Mouse (Mus musculus) regulatory T cell (primary cell): ENCODE measurements around the gene Tmcc3.

ENCODE experiments used
- in situ Hi-C: fragments of 300-600 bp; cut with MboI, MseI; formaldehyde crosslinking; loops from one replicate; pipeline ENCODE4 v1.15.1; 2025; ENCODE audit warnings: high pct_unique_total_duplicates

Gene Tmcc3

GRCm38 (mm10) chr10:94625036-94625435 lies 313.3 kb downstream of the Tmcc3 start:
- in situ Hi-C loops: loop anchor here (5.0 kb wide), 1 partner anchor 332 kb away; no protein-coding TSS in a partner anchor

DNA sequence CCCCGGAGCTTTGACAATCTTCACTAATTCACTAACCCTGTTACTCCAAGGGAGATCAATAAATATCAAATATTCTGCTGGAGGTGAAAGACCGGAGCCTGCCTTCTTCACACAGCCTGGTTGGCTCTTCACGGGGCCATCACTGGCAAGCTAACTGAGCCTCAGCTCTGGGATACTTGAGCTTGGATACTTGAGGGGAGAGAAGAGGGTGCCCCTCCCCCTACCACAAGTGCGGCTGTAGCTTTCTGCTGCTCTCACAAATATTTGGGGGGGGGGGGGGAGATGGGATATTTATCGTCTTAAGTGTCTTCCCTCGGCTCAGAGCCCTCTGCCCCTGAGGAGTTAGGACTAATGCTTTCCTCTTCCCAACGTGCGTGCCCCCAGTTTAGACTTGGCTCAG lies 313.9 kb downstream of the Tmcc3 start:
- in situ Hi-C loops: loop anchor here (5.0 kb wide), 1 partner anchor 332 kb away; no protein-coding TSS in a partner anchor

- in situ Hi-C loops: no loop called here
Measured at GRCm38 (mm10) chr10:94630771-94631280, 319.1 kb downstream of the Tmcc3 start.

- in situ Hi-C loops: no loop called here
Measured at GRCm38 (mm10) chr10:94631541-94632113, 319.9 kb downstream of the Tmcc3 start.

DNA sequence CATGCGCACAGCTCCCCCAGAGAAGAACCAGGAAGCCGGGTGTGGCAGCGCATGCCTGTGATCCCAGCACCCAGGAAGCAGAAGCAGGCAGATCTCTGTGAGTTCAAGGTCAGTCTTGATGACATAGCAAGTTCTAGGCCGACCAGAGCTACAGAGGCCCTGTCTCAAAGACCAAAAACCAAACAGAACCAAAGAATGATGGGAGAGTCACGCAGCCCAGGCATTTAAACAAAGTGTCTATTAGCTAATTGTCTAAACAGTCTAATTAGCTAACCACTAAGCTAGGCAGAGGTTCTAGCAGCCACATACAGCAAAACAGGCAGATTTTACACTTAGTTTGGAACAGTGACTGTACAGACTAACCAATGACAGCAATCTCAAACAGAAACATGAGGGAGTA lies 320.5 kb downstream of the Tmcc3 start:
- in situ Hi-C loops: no loop called here

DNA sequence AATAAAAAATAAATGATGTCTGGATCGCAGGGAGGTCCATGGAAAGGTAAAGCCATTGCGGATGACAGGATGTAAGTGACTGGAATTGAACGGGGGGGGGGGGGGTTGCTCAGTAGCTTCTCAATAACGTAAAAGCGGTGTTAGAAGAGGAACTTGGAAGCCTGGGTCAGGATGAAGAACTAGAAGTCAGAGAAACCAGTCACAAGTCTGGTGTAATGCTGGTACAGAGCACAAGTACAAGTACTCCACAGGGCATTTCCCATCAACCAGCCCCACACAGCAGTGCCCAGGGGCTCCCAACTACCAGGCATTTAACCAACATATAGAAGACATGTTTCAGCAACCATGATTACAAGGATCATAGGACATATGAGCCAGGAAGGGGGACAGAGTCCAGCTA lies 326.9 kb downstream of the Tmcc3 start:
- in situ Hi-C loops: no loop called here

- in situ Hi-C loops: no loop called here
Measured at GRCm38 (mm10) chr10:94639281-94639680, 327.5 kb downstream of the Tmcc3 start.

DNA sequence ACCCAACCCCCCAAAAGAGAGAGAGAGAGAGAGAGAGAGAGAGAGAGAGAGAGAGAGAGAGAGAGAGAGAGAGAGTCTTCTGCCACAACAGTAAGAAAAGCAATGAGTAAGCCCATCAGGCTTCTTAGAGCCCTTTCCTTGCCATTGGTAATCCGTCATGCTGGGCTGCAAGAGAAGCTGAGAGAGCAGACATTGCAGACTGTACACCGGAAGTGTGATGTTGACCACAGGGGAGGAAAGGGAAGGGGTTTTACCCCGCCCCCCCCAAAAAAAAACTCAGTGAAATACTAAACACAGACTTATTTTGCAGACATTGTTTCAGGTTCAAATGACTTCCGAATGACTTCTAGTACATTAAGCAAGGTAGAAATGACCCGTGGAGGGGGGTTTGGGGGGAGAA lies 328.3 kb downstream of the Tmcc3 start:
- in situ Hi-C loops: no loop called here
